In the genomic region with DNA sequence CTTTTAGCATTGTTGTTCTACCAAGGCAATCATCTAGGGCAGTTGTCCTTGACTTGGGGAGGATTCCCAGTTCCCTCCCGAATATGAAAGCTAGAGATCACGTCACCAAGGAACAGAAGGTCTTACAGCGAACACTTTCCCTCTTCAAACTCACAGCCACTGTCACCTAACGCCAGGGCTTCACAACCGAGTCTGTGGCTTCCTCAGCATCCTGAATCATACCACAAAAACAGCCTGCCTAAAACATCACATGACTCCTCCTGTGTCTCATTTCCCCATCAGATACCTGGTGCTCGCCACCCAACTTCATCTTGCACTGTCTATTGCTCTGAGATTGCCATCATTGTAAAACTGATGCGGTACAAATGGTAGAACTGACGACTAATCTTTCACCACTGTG, we compare ENCODE assay signal across 21 mouse cellular contexts.
DNase-seq lines count a peak whose midpoint lies in the region; ATAC-seq and TF ChIP-seq lines count a peak whose summit lies in the region.
"Had no signal": no experiment of that assay in that cellular context is flagged by ENCODE, and none has a peak within 500 bp of the region (broad histone marks: within the 10 kb centered on the region; RNA-seq: fewer than 3 reads in every experiment).

No protein-coding gene starts in this region.

- WGBS in thymus, adult 2 months, result 4% methylated on average over 8 of the region's 8 CpGs
- 35% methylated on average over 8 of the region's 8 CpGs for WGBS in liver, postnatal 0 days (ENCODE audit: insufficient replicate concordance)

- TF ChIP-seq CTCF in thymus, adult 2 months (IDR thresholded peaks at IDR 0.05; ENCODE audit: borderline replicate concordance, control insufficient read depth, extremely low read depth, insufficient read depth, low read length, poor library complexity), result no peak
- TF ChIP-seq CTCF in liver, postnatal 0 days (IDR thresholded peaks at IDR 0.05; ENCODE audit: low read depth), result no peak

- TF ChIP-seq EP300 in liver, postnatal 0 days (IDR thresholded peaks at IDR 0.05; ENCODE audit: low read depth), result no peak

- DNase-seq in 416B (ENCODE audit: low read depth), result peak; percentile 93
- peak; percentile 80 for DNase-seq in T-cell, adult 2 months (ENCODE audit: low spot score)
- peak; percentile 23 for DNase-seq in thymus, adult 2 months
- no peak for DNase-seq in embryo, embryonic 10.5 days (ENCODE audit: low spot score)
- DNase-seq in cerebellum, postnatal 10 days, result no peak
- DNase-seq in liver, postnatal 0 days, result no peak
- DNase-seq in lung, postnatal 4 days, result no peak
- DNase-seq: adrenal gland, adult 2 months; gastrocnemius, adult 2 months; heart, adult 18-20 months; liver, embryonic 13.5 days; right cerebral cortex, adult 18-20 months; spleen, adult 18-20 months had no signal

- H3K9ac ChIP-seq in liver, postnatal 0 days (replicated peaks), result no peak overlapping the region
- H3K9ac ChIP-seq: embryonic facial prominence, embryonic 13.5 days; hindbrain, embryonic 12.5 days; limb, embryonic 12.5 days; liver, embryonic 13.5 days; midbrain, embryonic 13.5 days had no signal

- no peak overlapping the region for H3K4me2 ChIP-seq in liver, postnatal 0 days (ENCODE audit: low read depth, low read length)
- H3K4me2 ChIP-seq: embryonic facial prominence, embryonic 13.5 days; hindbrain, embryonic 12.5 days; limb, embryonic 12.5 days; liver, embryonic 13.5 days; midbrain, embryonic 13.5 days had no signal

- H3K27ac ChIP-seq in thymus, adult 2 months (ENCODE audit: control insufficient read depth, insufficient read depth, low read length), result no peak overlapping the region
- no peak overlapping the region for H3K27ac ChIP-seq in liver, postnatal 0 days (ENCODE audit: low read depth)
- H3K27ac ChIP-seq: embryonic facial prominence, embryonic 13.5 days; gastrocnemius, adult 2 months; hindbrain, embryonic 12.5 days; layer of hippocampus, adult 2 months; left cerebral cortex, adult 2 months; limb, embryonic 12.5 days; liver, embryonic 13.5 days; midbrain, embryonic 13.5 days had no signal

- TF ChIP-seq POLR2A in thymus, adult 2 months (IDR thresholded peaks at IDR 0.05; ENCODE audit: control insufficient read depth, extremely low read depth, insufficient read depth, low read length, poor library complexity), result no peak

- ATAC-seq in liver, postnatal 0 days, result no peak
- ATAC-seq: intestine, embryonic 16.5 days; midbrain, embryonic 13.5 days had no signal

- H3K4me3 ChIP-seq in megakaryocyte, embryonic 14.5 days (replicated peaks), result peak overlapping the region; percentile 7
- no peak overlapping the region for H3K4me3 ChIP-seq in thymus, adult 2 months (ENCODE audit: control insufficient read depth, insufficient read depth, low read length)
- no peak overlapping the region for H3K4me3 ChIP-seq in liver, postnatal 0 days (ENCODE audit: low read depth, low read length)
- H3K4me3 ChIP-seq: embryonic facial prominence, embryonic 13.5 days; gastrocnemius, adult 2 months; hindbrain, embryonic 12.5 days; layer of hippocampus, adult 2 months; left cerebral cortex, adult 2 months; limb, embryonic 12.5 days; liver, embryonic 13.5 days; midbrain, embryonic 13.5 days had no signal

- peaks cover 2% of the 10 kb centered on the region for H3K27me3 ChIP-seq in megakaryocyte, embryonic 14.5 days (replicated peaks)
- no peaks in the 10 kb centered on the region for H3K27me3 ChIP-seq in thymus, adult 2 months (ENCODE audit: control insufficient read depth, insufficient read depth, low read length)
- no peaks in the 10 kb centered on the region for H3K27me3 ChIP-seq in liver, postnatal 0 days (ENCODE audit: insufficient read depth, low read length)
- H3K27me3 ChIP-seq: embryonic facial prominence, embryonic 13.5 days; hindbrain, embryonic 12.5 days; limb, embryonic 12.5 days; liver, embryonic 13.5 days; midbrain, embryonic 13.5 days had no signal

- H3K36me3 ChIP-seq in megakaryocyte, embryonic 14.5 days (replicated peaks; ENCODE audit: low read length), result no peaks in the 10 kb centered on the region
- H3K36me3 ChIP-seq in thymus, adult 2 months (ENCODE audit: control insufficient read depth, insufficient read depth, low read length), result no peaks in the 10 kb centered on the region
- H3K36me3 ChIP-seq in liver, postnatal 0 days (replicated peaks; ENCODE audit: insufficient read depth, low read length), result no peaks in the 10 kb centered on the region
- H3K36me3 ChIP-seq: embryonic facial prominence, embryonic 13.5 days; hindbrain, embryonic 12.5 days; limb, embryonic 12.5 days; liver, embryonic 13.5 days; midbrain, embryonic 13.5 days had no signal

- H3K4me1 ChIP-seq in megakaryocyte, embryonic 14.5 days, result peaks cover 23% of the 10 kb centered on the region
- peaks cover 4% of the 10 kb centered on the region for H3K4me1 ChIP-seq in thymus, adult 2 months (replicated peaks; ENCODE audit: control insufficient read depth, insufficient read depth, low read length)
- H3K4me1 ChIP-seq in liver, postnatal 0 days (ENCODE audit: insufficient read depth), result no peaks in the 10 kb centered on the region
- H3K4me1 ChIP-seq: embryonic facial prominence, embryonic 13.5 days; limb, embryonic 12.5 days; liver, embryonic 13.5 days had no signal

- H3K9me3 ChIP-seq in megakaryocyte, embryonic 14.5 days, result peaks cover 7% of the 10 kb centered on the region
- no peaks in the 10 kb centered on the region for H3K9me3 ChIP-seq in liver, postnatal 0 days (ENCODE audit: low read length)
- H3K9me3 ChIP-seq: embryonic facial prominence, embryonic 13.5 days; hindbrain, embryonic 12.5 days; limb, embryonic 12.5 days; liver, embryonic 13.5 days; midbrain, embryonic 13.5 days had no signal

Comparison
In these comparisons a context has a peak if more than half of its experiments do, and no peak if none do; other contexts are left out.
1. DNase-seq: peak in 416B (single experiment), T-cell, adult 2 months (single experiment) and thymus, adult 2 months (single experiment); none in embryo, embryonic 10.5 days (single experiment), cerebellum, postnatal 10 days (0 of 2), liver, postnatal 0 days (single experiment) and lung, postnatal 4 days (0 of 2).